Mouse (Mus musculus) G1E (cell line): ENCODE results near the gene Trp53tg5. TPM values are rescaled to one million over a fixed set of nuclear protein-coding genes. Genes with fewer than 3 reads are reported as not detected.
A peak's percentile ranks its signal among the peaks of the same experiment; 100 is the strongest.

Source experiments
- ATAC-seq: 2 replicates; pipeline ENCODE4 v1.8.0; 2016; ENCODE audit warnings: mild to moderate bottlenecking; ENCODE audit not compliant: insufficient number of reproducible peaks, poor library complexity, low FRiP score, severe bottlenecking; ENCODE audit errors: extremely low read depth
- DNase-seq: peaks from one replicate; pipeline ENCODE4 v3.0.0; 2012; ENCODE audit warnings: low spot score
- H3K27me3 ChIP-seq: 2 replicates; pipeline ENCODE4 v1.6.1; 2012; ENCODE audit warnings: mild to moderate bottlenecking, low read length, inconsistent platforms; ENCODE audit not compliant: insufficient read depth
- H3K36me3 ChIP-seq: replicated peaks from 2 replicates; pipeline ENCODE3; 2012; ENCODE audit warnings: mild to moderate bottlenecking, inconsistent platforms
- H3K4me1 ChIP-seq: 2 replicates; pipeline ENCODE4 v1.6.1; 2012; ENCODE audit warnings: low read depth, low read length, inconsistent platforms, mixed read lengths; ENCODE audit not compliant: insufficient read depth
- H3K4me3 ChIP-seq: 2 replicates; pipeline ENCODE4 v1.5.1; 2012; ENCODE audit warnings: low read depth, mild to moderate bottlenecking, inconsistent platforms, low read length, moderate library complexity, mixed read lengths
- H3K9me3 ChIP-seq: replicated peaks from 2 replicates; pipeline ENCODE4 v1.6.1; 2012; ENCODE audit warnings: inconsistent platforms
- CTCF ChIP-seq: IDR thresholded peaks from 2 replicates; pipeline ENCODE4 v1.5.1; 2012; ENCODE audit warnings: low read depth, low read length, inconsistent platforms, mixed read lengths
- GATA1 ChIP-seq: IDR thresholded peaks from 2 replicates; pipeline ENCODE4 v1.6.1; 2012; ENCODE audit warnings: borderline replicate concordance, low read length, inconsistent platforms, mixed read lengths
- GATA2 ChIP-seq: IDR thresholded peaks from 2 replicates; pipeline ENCODE4 v1.6.1; 2012; ENCODE audit warnings: low read depth, low read length, inconsistent platforms, borderline replicate concordance
- POLR2AphosphoS5 ChIP-seq: IDR thresholded peaks from 2 replicates; pipeline ENCODE4 v1.6.1; 2012; ENCODE audit warnings: low read depth, low read length, inconsistent platforms; ENCODE audit not compliant: insufficient replicate concordance
- TAL1 ChIP-seq: conservative IDR thresholded peaks from 2 replicates; pipeline ENCODE4 v1.6.1; 2012; ENCODE audit warnings: low read depth, low read length, inconsistent platforms, mixed read lengths
- polyA plus RNA-seq: library from polyadenylated mRNA; stranded (reverse); fragments of >175 nt; gene quantifications from 2 replicates; pipeline ENCODE4 v1.2.3, GENCODE M21; 2012
- total RNA-seq, 2 experiments: library from RNA; stranded (forward) in 1 of 2; stranded (reverse) in 1 of 2; fragments of 200-1000 nt in 1 of 2; fragments of >200 nt in 1 of 2; fragmentation: Nextera tagmentation in 1 of 2; gene quantifications; 2 replicates each; pipeline ENCODE4 v1.2.3; 2014 to 2017

Trp53tg5 gene
- total and polyA plus RNA-seq, 3 experiments: not detected

GRCm38 (mm10) chr2:164510621-164511190, 37.2 kb upstream of the Trp53tg5 start:
- H3K4me1 ChIP-seq: peaks cover 5% of the 10 kb centered on the region; the same call in 1 of the 2 replicates
- ATAC-seq: no peak
- no peak for DNase-seq
- H3K36me3 ChIP-seq: peaks cover 54% of the 10 kb centered on the region
- no peaks in the 10 kb centered on the region for H3K9me3 ChIP-seq
- H3K27me3 ChIP-seq: peaks cover 8% of the 10 kb centered on the region
- no peak for TF ChIP-seq POLR2AphosphoS5
- TF ChIP-seq GATA1: no peak
- TF ChIP-seq CTCF: no peak
- no peak for TF ChIP-seq TAL1
- H3K4me3 ChIP-seq: no peak overlapping the region

DNA sequence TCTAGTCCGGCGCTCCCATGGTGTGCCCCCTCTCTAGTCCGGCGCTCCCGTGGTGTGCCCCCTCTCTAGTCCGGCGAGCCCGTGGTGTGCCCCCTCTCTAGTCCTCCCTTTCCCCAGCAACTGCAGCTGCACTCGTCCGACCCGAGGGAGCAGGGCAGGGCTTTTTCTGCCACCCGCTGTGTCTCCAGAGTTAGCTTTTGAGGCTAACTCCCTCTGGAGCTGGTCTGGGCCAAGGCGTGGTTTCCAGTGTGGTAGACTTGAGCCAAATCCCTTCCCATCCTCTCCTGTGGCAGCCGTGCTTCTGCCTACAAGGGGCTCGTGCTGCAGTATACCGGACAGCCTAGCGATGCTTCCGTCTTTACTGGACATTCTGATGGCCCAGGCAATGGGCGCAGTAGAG, 34.3 kb upstream of the Trp53tg5 start:
- ATAC-seq: no peak
- peaks cover 5% of the 10 kb centered on the region; the same call in 1 of the 2 replicates for H3K4me1 ChIP-seq
- no peak overlapping the region for H3K4me3 ChIP-seq
- no peaks in the 10 kb centered on the region for H3K27me3 ChIP-seq
- H3K36me3 ChIP-seq: peaks cover 82% of the 10 kb centered on the region
- H3K9me3 ChIP-seq: peaks cover 8% of the 10 kb centered on the region; the same call in 1 of the 2 replicates
- no peak for DNase-seq
- no peak for TF ChIP-seq TAL1
- no peak for TF ChIP-seq GATA1
- TF ChIP-seq POLR2AphosphoS5: no peak
- no peak for TF ChIP-seq GATA2
- no peak for TF ChIP-seq CTCF

GRCm38 (mm10) chr2:164505619-164506347, 32.3 kb upstream of the Trp53tg5 start:
- peaks cover 97% of the 10 kb centered on the region for H3K36me3 ChIP-seq
- H3K27me3 ChIP-seq: no peaks in the 10 kb centered on the region
- TF ChIP-seq GATA2 (no peak), POLR2AphosphoS5 (no peak), TAL1 (no peak), GATA1 (no peak), CTCF (no peak)
- peaks cover 3% of the 10 kb centered on the region; the same call in 1 of the 2 replicates for H3K4me1 ChIP-seq
- DNase-seq: no peak
- H3K4me3 ChIP-seq: no peak overlapping the region
- ATAC-seq: no peak
- peaks cover 8% of the 10 kb centered on the region; the same call in 1 of the 2 replicates for H3K9me3 ChIP-seq

DNA sequence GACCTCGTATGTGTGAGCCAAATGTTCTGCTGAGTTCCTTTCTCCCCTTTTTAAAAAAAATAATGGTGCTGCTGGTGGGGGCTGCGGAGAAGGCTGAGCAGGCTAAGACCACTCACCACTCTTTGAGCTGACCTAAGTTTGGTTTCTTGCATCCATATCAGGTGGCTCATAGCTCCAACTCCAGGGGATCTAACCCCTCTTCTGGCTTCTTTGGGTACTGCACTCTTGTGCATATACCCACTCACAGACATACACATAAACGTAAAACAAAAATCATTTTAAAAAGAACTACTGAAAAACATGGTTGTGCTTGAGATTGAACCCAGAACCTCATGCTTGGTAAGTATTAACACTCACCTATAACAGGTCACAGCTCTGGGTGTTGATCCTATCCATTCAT, 31.4 kb upstream of the Trp53tg5 start:
- DNase-seq: no peak
- Histone ChIP-seq H3K27me3 (no peaks in the 10 kb centered on the region), H3K9me3 (peaks cover 8% of the 10 kb centered on the region; the same call in 1 of the 2 replicates), H3K4me1 (peaks cover 9% of the 10 kb centered on the region; the same call in 1 of the 2 replicates), H3K36me3 (peaks cover 97% of the 10 kb centered on the region), H3K4me3 (no peak overlapping the region)
- TF ChIP-seq GATA2: no peak
- TF ChIP-seq POLR2AphosphoS5: no peak
- TF ChIP-seq TAL1: no peak
- no peak for TF ChIP-seq GATA1
- no peak for TF ChIP-seq CTCF
- no peak for ATAC-seq

GRCm38 (mm10) chr2:164500511-164500910, 27.0 kb upstream of the Trp53tg5 start:
- Histone ChIP-seq H3K4me1 (peaks cover 24% of the 10 kb centered on the region), H3K36me3 (peaks cover 67% of the 10 kb centered on the region), H3K4me3 (no peak overlapping the region), H3K27me3 (no peaks in the 10 kb centered on the region), H3K9me3 (peaks cover 8% of the 10 kb centered on the region; the same call in 1 of the 2 replicates)
- TF ChIP-seq TAL1 (no peak), GATA1 (no peak), CTCF (no peak), POLR2AphosphoS5 (no peak), GATA2 (no peak)
- ATAC-seq: no peak
- no peak for DNase-seq

- no peak for TF ChIP-seq POLR2AphosphoS5
- DNase-seq (no peak), ATAC-seq (no peak)
- H3K4me3 ChIP-seq: no peak overlapping the region
- peaks cover 57% of the 10 kb centered on the region for H3K36me3 ChIP-seq
- H3K27me3 ChIP-seq: no peaks in the 10 kb centered on the region
- H3K4me1 ChIP-seq: peaks cover 24% of the 10 kb centered on the region
- peaks cover 2% of the 10 kb centered on the region; the same call in 1 of the 2 replicates for H3K9me3 ChIP-seq
Measured at GRCm38 (mm10) chr2:164499317-164499716, 25.8 kb upstream of the Trp53tg5 start.

- ATAC-seq: no peak; the same call in 1 of the 2 replicates
- Histone ChIP-seq H3K4me1 (peaks cover 24% of the 10 kb centered on the region), H3K9me3 (no peaks in the 10 kb centered on the region), H3K27me3 (no peaks in the 10 kb centered on the region), H3K36me3 (peaks cover 43% of the 10 kb centered on the region), H3K4me3 (peak overlapping the region; percentile 91)
- peak; percentile 30 for DNase-seq
- TF ChIP-seq POLR2AphosphoS5 (no peak), TAL1 (no peak), GATA2 (no peak), CTCF (no peak), GATA1 (no peak)
Measured at GRCm38 (mm10) chr2:164497691-164498268, 24.3 kb upstream of the Trp53tg5 start.
